Mouse (Mus musculus): ENCODE measurements at regions not wholly inside any gene's neighbourhood (a gene's known extent, or its start where the extent isn't known, plus 50 kb on each side); places are given as distances from the start of the nearest gene placed in this dataset.

DNA sequence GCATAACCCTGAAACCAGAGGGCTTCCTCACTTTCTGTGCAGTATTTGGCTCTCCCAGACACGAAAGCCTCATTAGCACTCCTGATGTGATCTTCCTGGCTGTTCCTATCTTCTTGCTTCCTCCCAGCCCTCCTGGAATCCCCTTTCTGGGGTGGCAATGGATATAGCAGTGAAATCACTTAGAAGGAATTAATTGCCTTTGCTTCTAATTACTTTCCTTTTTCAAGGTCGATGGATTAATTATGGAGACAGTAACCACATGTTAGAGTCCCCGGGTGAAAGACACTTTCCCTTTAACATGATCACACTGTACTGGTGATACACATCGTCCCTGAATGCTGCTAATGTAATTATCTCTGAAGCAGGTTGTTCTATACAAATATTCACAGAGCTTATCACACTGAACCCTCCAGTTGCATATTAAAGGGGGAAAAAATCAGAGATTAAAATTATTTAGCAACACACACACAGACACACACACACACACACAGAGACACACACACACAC is 128.1 kb upstream of the Cox10 start:
- TF ChIP-seq EP300 (IDR thresholded peaks at IDR 0.05; ENCODE audit: low read depth) (no peak), CTCF (IDR thresholded peaks at IDR 0.05; ENCODE audit: low read depth) (no peak)
